Mouse (Mus musculus): Measurements from ENCODE around the gene Lhx6.

DNA sequence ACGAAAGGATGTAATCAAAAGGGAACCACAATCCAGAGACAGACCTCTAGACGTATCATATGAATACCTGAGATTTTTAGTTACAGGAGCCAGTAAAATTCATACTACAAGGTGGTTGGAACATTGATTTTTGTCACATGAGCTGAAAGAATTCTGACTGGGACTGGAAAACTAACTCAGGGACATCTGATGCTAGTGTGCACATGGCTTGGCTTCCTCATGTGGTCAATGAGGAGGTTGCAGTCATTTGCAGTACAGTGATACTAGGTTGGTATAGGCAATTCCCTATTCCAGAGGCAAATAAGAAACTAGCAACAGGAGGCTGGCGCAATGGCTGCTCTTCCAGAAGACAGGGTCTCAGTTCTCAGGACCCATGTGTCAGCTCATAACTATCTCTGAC is 7.4 kb upstream of the Lhx6 start:
- TF ChIP-seq POLR2A (IDR thresholded peaks at IDR 0.05; ENCODE audit: insufficient read depth, low read depth, low read length) (no peak), CTCF (IDR thresholded peaks at IDR 0.05; ENCODE audit: insufficient read depth, low read depth, low read length) (no peak)
